ENCODE assay signal across 21 mouse cellular contexts in the genomic region with DNA sequence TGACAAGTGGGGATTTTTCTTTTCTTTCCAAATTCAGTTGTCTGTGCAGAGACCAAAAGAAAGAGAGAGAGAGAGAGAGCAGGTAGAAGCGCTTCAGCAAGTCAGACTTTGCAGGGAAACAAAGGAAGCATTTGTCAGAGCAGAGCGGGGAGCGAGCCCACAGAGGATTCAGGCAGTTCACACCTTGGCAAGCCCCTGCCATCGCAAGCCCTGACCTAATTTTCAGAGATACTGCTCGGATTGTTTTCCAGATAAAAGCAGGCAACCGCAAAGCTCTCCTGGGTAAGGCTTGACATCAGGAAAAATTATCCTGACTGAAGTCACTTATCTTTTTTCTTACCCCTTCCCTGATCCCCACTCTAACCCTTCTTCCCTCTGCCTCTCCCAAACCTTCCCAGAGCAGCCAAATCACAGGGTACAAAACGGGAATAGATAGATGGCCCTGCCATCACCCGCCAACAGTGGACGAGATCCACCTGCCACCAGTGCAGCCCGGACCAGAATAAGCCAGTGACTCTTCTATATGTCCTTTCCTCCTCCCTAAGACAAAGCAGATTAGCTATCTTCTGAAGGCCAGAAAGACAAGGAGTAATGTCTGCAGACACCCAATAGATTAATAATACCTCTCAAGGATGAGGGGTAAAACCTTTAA.
A peak's percentile ranks its signal among the peaks of the same experiment; 100 is the strongest.
DNase-seq lines count a peak whose midpoint lies in the region; ATAC-seq and TF ChIP-seq lines count a peak whose summit lies in the region.
"Had no signal": no experiment of that assay in that cellular context is flagged by ENCODE, and none has a peak within 500 bp of the region (broad histone marks: within the 10 kb centered on the region; RNA-seq: fewer than 3 reads in every experiment).

No protein-coding gene starts in this region.

- no peaks in the 10 kb centered on the region for H3K27me3 ChIP-seq in forebrain, embryonic 14.5 days (replicated peaks; ENCODE audit: control insufficient read depth, insufficient read depth, low read length)
- peaks cover 5% of the 10 kb centered on the region; the same call in 1 of the 2 replicates for H3K27me3 ChIP-seq in forebrain, embryonic 10.5 days (ENCODE audit: poor library complexity, severe bottlenecking)
- H3K27me3 ChIP-seq in midbrain, embryonic 13.5 days: no peaks in the 10 kb centered on the region
- no peaks in the 10 kb centered on the region for H3K27me3 ChIP-seq in midbrain, postnatal 0 days (ENCODE audit: insufficient read depth, low read length)
- H3K27me3 ChIP-seq: embryonic facial prominence, embryonic 13.5 days; neural tube, embryonic 12.5 days had no signal

- H3K9me3 ChIP-seq in forebrain, embryonic 14.5 days (replicated peaks; ENCODE audit: control insufficient read depth, low read length): no peaks in the 10 kb centered on the region
- H3K9me3 ChIP-seq in forebrain, embryonic 10.5 days: no peaks in the 10 kb centered on the region
- no peaks in the 10 kb centered on the region for H3K9me3 ChIP-seq in midbrain, embryonic 13.5 days
- no peaks in the 10 kb centered on the region for H3K9me3 ChIP-seq in midbrain, postnatal 0 days (ENCODE audit: low read length)
- H3K9me3 ChIP-seq: embryonic facial prominence, embryonic 13.5 days; limb, embryonic 10.5 days; neural tube, embryonic 12.5 days had no signal

- H3K4me3 ChIP-seq in forebrain, embryonic 14.5 days (ENCODE audit: low read depth, low read length): no peak overlapping the region
- no peak overlapping the region for H3K4me3 ChIP-seq in forebrain, embryonic 10.5 days
- no peak overlapping the region for H3K4me3 ChIP-seq in midbrain, embryonic 13.5 days (replicated peaks)
- no peak overlapping the region for H3K4me3 ChIP-seq in midbrain, postnatal 0 days (ENCODE audit: low read depth, low read length)
- H3K4me3 ChIP-seq: embryonic facial prominence, embryonic 13.5 days; heart, adult 2 months; limb, embryonic 10.5 days; neural tube, embryonic 12.5 days had no signal

- 32% methylated on average over 10 of the region's 10 CpGs for WGBS in forebrain, embryonic 14.5 days
- WGBS in forebrain, embryonic 10.5 days: 39% methylated on average over 10 of the region's 10 CpGs
- 34% methylated on average over 10 of the region's 10 CpGs for WGBS in midbrain, embryonic 13.5 days
- WGBS in midbrain, postnatal 0 days: 35% methylated on average over 10 of the region's 10 CpGs

- ATAC-seq in forebrain, embryonic 14.5 days: no peak
- ATAC-seq in midbrain, embryonic 13.5 days: no peak
- ATAC-seq in midbrain, postnatal 0 days (ENCODE audit: low FRiP score): no peak
- ATAC-seq: activated CD4-positive, CD25-positive, alpha-beta regulatory T cell, adult 4 months; CD4-positive, CD25-positive, alpha-beta regulatory T cell, adult 4 months; liver, postnatal 0 days had no signal

- TF ChIP-seq CTCF in midbrain, postnatal 0 days (IDR thresholded peaks at IDR 0.05): no peak

- DNase-seq in forebrain, embryonic 14.5 days (ENCODE audit: low spot score): peak; percentile 22
- no peak for DNase-seq in forebrain, embryonic 10.5 days (ENCODE audit: extremely low spot score, low spot score)
- no peak for DNase-seq in midbrain, postnatal 0 days (ENCODE audit: low spot score)
- peak; percentile 35 to 59 for DNase-seq in cerebellum, postnatal 14 days
- DNase-seq in spleen, postnatal 36 days (ENCODE audit: low spot score in 2 of 2): no peak
- no peak for DNase-seq in c-Kit-positive CD71-positive TER-119-positive erythroid progenitor cells, embryonic 14.5 days (ENCODE audit: low spot score)
- no peak for DNase-seq in layer of hippocampus, postnatal 14 days (ENCODE audit: low spot score in 2 of 2)
- DNase-seq: adrenal gland, postnatal 14 days; gastrocnemius, postnatal 25 days; heart, adult 2 months; heart, postnatal 36 days; kidney, adult 11 months; liver, postnatal 0 days; lung, postnatal 10 days; thymus, postnatal 4 days had no signal

- no peaks in the 10 kb centered on the region for H3K36me3 ChIP-seq in forebrain, embryonic 14.5 days (ENCODE audit: control insufficient read depth, insufficient read depth, low read length)
- H3K36me3 ChIP-seq in forebrain, embryonic 10.5 days (replicated peaks): no peaks in the 10 kb centered on the region
- H3K36me3 ChIP-seq in midbrain, embryonic 13.5 days: no peaks in the 10 kb centered on the region
- H3K36me3 ChIP-seq in midbrain, postnatal 0 days (ENCODE audit: insufficient read depth, low read length): no peaks in the 10 kb centered on the region
- H3K36me3 ChIP-seq: embryonic facial prominence, embryonic 13.5 days; limb, embryonic 10.5 days; neural tube, embryonic 12.5 days had no signal

- H3K27ac ChIP-seq in forebrain, embryonic 14.5 days (ENCODE audit: low read depth, low read length): 0 out of 2 replicates have a peak overlapping the region, but pooled peaks have one; percentile 0
- H3K27ac ChIP-seq in forebrain, embryonic 10.5 days: no peak overlapping the region
- H3K27ac ChIP-seq in midbrain, embryonic 13.5 days: peak overlapping the region; percentile 47; the same call in 1 of the 2 replicates
- H3K27ac ChIP-seq in midbrain, postnatal 0 days (ENCODE audit: low read depth, low read length): no peak overlapping the region; the same call in 1 of the 2 replicates
- H3K27ac ChIP-seq: embryonic facial prominence, embryonic 13.5 days; heart, adult 2 months; limb, embryonic 10.5 days; neural tube, embryonic 12.5 days had no signal

- H3K9ac ChIP-seq in forebrain, embryonic 14.5 days (ENCODE audit: low read length): no peak overlapping the region
- H3K9ac ChIP-seq in midbrain, embryonic 13.5 days (replicated peaks): no peak overlapping the region
- H3K9ac ChIP-seq in midbrain, postnatal 0 days (replicated peaks; ENCODE audit: low read length, poor library complexity, severe bottlenecking): no peak overlapping the region
- H3K9ac ChIP-seq: embryonic facial prominence, embryonic 13.5 days; liver, postnatal 0 days; neural tube, embryonic 12.5 days had no signal

- no peak overlapping the region for H3K4me2 ChIP-seq in forebrain, embryonic 14.5 days (ENCODE audit: low read length)
- H3K4me2 ChIP-seq in midbrain, embryonic 13.5 days (replicated peaks): no peak overlapping the region
- no peak overlapping the region for H3K4me2 ChIP-seq in midbrain, postnatal 0 days (ENCODE audit: low read depth, low read length, poor library complexity, severe bottlenecking)
- H3K4me2 ChIP-seq: embryonic facial prominence, embryonic 13.5 days; neural tube, embryonic 12.5 days had no signal

- H3K4me1 ChIP-seq in forebrain, embryonic 14.5 days (ENCODE audit: control insufficient read depth, insufficient read depth, low read length): no peaks in the 10 kb centered on the region; the same call in 1 of the 2 replicates
- H3K4me1 ChIP-seq in forebrain, embryonic 10.5 days: peaks cover 9% of the 10 kb centered on the region
- H3K4me1 ChIP-seq in midbrain, embryonic 13.5 days (replicated peaks): peaks cover 6% of the 10 kb centered on the region
- H3K4me1 ChIP-seq in midbrain, postnatal 0 days (ENCODE audit: insufficient read depth, low read length): peaks cover 5% of the 10 kb centered on the region
- H3K4me1 ChIP-seq: embryonic facial prominence, embryonic 13.5 days; limb, embryonic 10.5 days; neural tube, embryonic 12.5 days had no signal

Comparison
In these comparisons a context has a peak if more than half of its experiments do, and no peak if none do; other contexts are left out.
1. DNase-seq: peak in forebrain, embryonic 14.5 days (single experiment) and cerebellum, postnatal 14 days (2 of 2); none in forebrain, embryonic 10.5 days (single experiment), midbrain, postnatal 0 days (single experiment), spleen, postnatal 36 days (0 of 2), c-Kit-positive CD71-positive TER-119-positive erythroid progenitor cells, embryonic 14.5 days (single experiment) and layer of hippocampus, postnatal 14 days (0 of 2).
2. H3K27ac ChIP-seq: peak in forebrain, embryonic 14.5 days (single experiment) and midbrain, embryonic 13.5 days (single experiment); none in forebrain, embryonic 10.5 days (single experiment) and midbrain, postnatal 0 days (single experiment).